ENCODE assay signal across 14 mouse cellular contexts in the genomic region with DNA sequence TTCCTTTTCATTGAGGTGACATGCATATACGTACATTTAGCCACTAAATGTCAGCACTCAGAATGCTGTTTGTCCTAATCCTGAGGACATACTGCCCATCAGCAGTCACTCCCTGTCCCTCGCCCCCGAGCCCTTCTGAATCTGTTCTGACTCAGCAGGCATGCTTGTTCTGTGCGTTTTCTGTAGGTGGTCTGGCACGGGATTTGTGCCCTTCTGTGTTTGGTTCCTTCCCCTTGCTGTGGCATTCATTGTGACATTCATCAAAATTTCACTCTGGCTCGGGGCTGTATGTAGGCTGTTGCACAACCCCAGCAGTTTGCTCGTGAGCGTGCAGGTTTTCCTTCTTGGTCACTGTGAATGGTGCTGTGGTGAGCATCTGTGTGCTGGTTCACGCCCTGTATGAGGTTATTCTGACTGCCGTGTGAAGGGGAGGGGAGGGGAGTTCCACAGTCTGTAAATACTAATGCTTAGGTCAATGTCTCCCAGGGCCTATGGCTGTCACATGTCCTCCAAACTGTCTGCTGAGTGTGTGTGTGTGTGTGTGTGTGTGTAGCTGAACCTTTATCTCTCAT. TPM values are rescaled to one million over a fixed set of nuclear protein-coding genes. Genes with fewer than 3 reads are reported as not detected.
DNase-seq lines count a peak whose midpoint lies in the region; ATAC-seq lines count a peak whose summit lies in the region.
"Had no signal": no experiment of that assay in that cellular context is flagged by ENCODE, and none has a peak within 500 bp of the region (broad histone marks: within the 10 kb centered on the region; RNA-seq: fewer than 3 reads in every experiment).

No protein-coding gene starts in this region.

- ATAC-seq in granulocyte monocyte progenitor cell, adult 5-6 weeks (replicated peaks; ENCODE audit: poor library complexity, severe bottlenecking), result peak; percentile 90
- ATAC-seq: CD4-positive, CD25-positive, alpha-beta regulatory T cell, adult 4 months; forebrain, postnatal 0 days had no signal

- DNase-seq in layer of hippocampus, adult 9-11 months, result peak; percentile 47
- no peak for DNase-seq in layer of hippocampus, adult 11-12 months (ENCODE audit: low spot score)
- DNase-seq in right cerebral cortex, adult 2 months (ENCODE audit: low spot score in 2 of 2), result peak; percentile 29 to 34
- no peak for DNase-seq in right cerebral cortex, postnatal 14 days
- no peak for DNase-seq in spleen, postnatal 4 days (ENCODE audit: low spot score in 2 of 2)
- DNase-seq in urinary bladder, adult 2 months (ENCODE audit: low spot score), result no peak
- DNase-seq: adrenal gland, postnatal 10 days; cerebellum, adult 2 months; forebrain, postnatal 0 days; gastrocnemius, postnatal 14 days; lung, postnatal 14 days had no signal

RNA-seq across cellular contexts. Expression of gene Bok, which starts 6.4 kb away (rescaled TPM):
- 0.43 and 0.60 TPM in 2 replicates for total RNA-seq in granulocyte monocyte progenitor cell, adult 5-6 weeks (2014; fragmentation: Nextera tagmentation)
- total RNA-seq in granulocyte monocyte progenitor cell, adult 5-6 weeks (2017), result 0.26 and 0.43 TPM in 2 replicates
- polyA plus RNA-seq in urinary bladder, adult 2 months (2012; rRNA removed), result 51.8 and 52.5 TPM in 2 replicates
- total RNA-seq: G1E had no signal
- polyA plus RNA-seq: CD4-positive, CD25-positive, alpha-beta regulatory T cell, adult 4 months; G1E had no signal

RNA-seq across cellular contexts. Expression of gene Stk25, which starts 33.4 kb away (rescaled TPM):
- 53.5 and 65.0 TPM in 2 replicates for total RNA-seq in granulocyte monocyte progenitor cell, adult 5-6 weeks (2014; fragmentation: Nextera tagmentation)
- 30.9 and 38.5 TPM in 2 replicates for total RNA-seq in granulocyte monocyte progenitor cell, adult 5-6 weeks (2017)
- 141 and 169 TPM in 2 replicates for polyA plus RNA-seq in urinary bladder, adult 2 months (2012; rRNA removed)

RNA-seq across cellular contexts. Expression of gene Atg4b, which starts 59.4 kb away (rescaled TPM):
- total RNA-seq in granulocyte monocyte progenitor cell, adult 5-6 weeks (2014; fragmentation: Nextera tagmentation), result 29.7 and 61.9 TPM in 2 replicates
- 46.8 and 87.7 TPM in 2 replicates for total RNA-seq in granulocyte monocyte progenitor cell, adult 5-6 weeks (2017)
- polyA plus RNA-seq in urinary bladder, adult 2 months (2012; rRNA removed), result 49.8 and 52.4 TPM in 2 replicates

Comparison
In these comparisons a context has a peak if more than half of its experiments do, and no peak if none do; other contexts are left out.
1. DNase-seq: peak in layer of hippocampus, adult 9-11 months (single experiment) and right cerebral cortex, adult 2 months (2 of 2); none in layer of hippocampus, adult 11-12 months (single experiment), right cerebral cortex, postnatal 14 days (single experiment), spleen, postnatal 4 days (0 of 2) and urinary bladder, adult 2 months (single experiment).